Mouse (Mus musculus) MEL (cell line): ENCODE results near the gene Gab2. TPM values are rescaled to one million over a fixed set of nuclear protein-coding genes. Genes with fewer than 3 reads are reported as not detected.

Source experiments
- DNase-seq: peaks from one replicate; pipeline ENCODE4 v3.0.0; 2011; ENCODE audit warnings: low read depth, low spot score
- H3K27ac ChIP-seq: 2 replicates; pipeline ENCODE4 v1.5.1; 2012; ENCODE audit warnings: low read depth, mild to moderate bottlenecking, control low read depth, low read length, moderate library complexity; ENCODE audit not compliant: control insufficient read depth
- H3K27me3 ChIP-seq, 2 experiments: fragments of 150-350 bp in 1 of 2; sonication (generic) in 1 of 2; 2 replicates each; pipeline ENCODE4 v1.6.1; 2012; ENCODE audit warnings: low read length in 2 of 2, mild to moderate bottlenecking in 2 of 2, improper control_type of control experiment in 1 of 2, moderate library complexity in 1 of 2; ENCODE audit not compliant: insufficient read depth in 2 of 2, control insufficient read depth in 1 of 2
- H3K36me3 ChIP-seq, 2 experiments: 2 replicates each; pipeline ENCODE4 v1.6.1; 2012 to 2014; ENCODE audit warnings: low read length in 2 of 2, improper control_type of control experiment in 1 of 2, inconsistent platforms in 1 of 2, mild to moderate bottlenecking in 1 of 2; ENCODE audit not compliant: insufficient read depth in 2 of 2, control insufficient read depth in 1 of 2
- H3K4me1 ChIP-seq, 2 experiments: fragments of 150-350 bp in 1 of 2; sonication (generic) in 1 of 2; 2 replicates each; pipeline ENCODE4 v1.6.1; 2012; ENCODE audit warnings: low read length in 2 of 2, improper control_type of control experiment in 1 of 2, mild to moderate bottlenecking in 1 of 2; ENCODE audit not compliant: insufficient read depth in 2 of 2, control insufficient read depth in 1 of 2
- H3K4me3 ChIP-seq, 2 experiments: fragments of 150-350 bp in 1 of 2; sonication (generic) in 1 of 2; 2 replicates each; pipeline ENCODE4 v1.5.1; 2012; ENCODE audit warnings: low read depth in 2 of 2, low read length in 2 of 2, mild to moderate bottlenecking in 2 of 2, moderate library complexity in 2 of 2, control low read depth in 1 of 2, improper control_type of control experiment in 1 of 2; ENCODE audit not compliant: control insufficient read depth in 1 of 2, insufficient read depth in 1 of 2
- H3K79me2 ChIP-seq: 2 replicates; pipeline ENCODE4 v1.6.1; 2012; ENCODE audit warnings: mild to moderate bottlenecking, low read length, moderate library complexity; ENCODE audit not compliant: control insufficient read depth, poor library complexity, insufficient read depth
- H3K9ac ChIP-seq: 2 replicates; pipeline ENCODE4 v1.6.1; 2012; ENCODE audit warnings: low read depth, mild to moderate bottlenecking, control low read depth, low read length, moderate library complexity; ENCODE audit not compliant: control insufficient read depth, poor library complexity, severe bottlenecking
- H3K9me3 ChIP-seq: fragments of 150-350 bp; sonication (generic); replicated peaks from 2 replicates; pipeline ENCODE4 v1.6.1; 2012; ENCODE audit warnings: mild to moderate bottlenecking, low read length, improper control_type of control experiment, moderate library complexity; ENCODE audit not compliant: insufficient read depth
- CHD2 ChIP-seq: IDR thresholded peaks from 2 replicates; pipeline ENCODE4 v1.6.1; 2011; ENCODE audit warnings: low read length, improper control_type of control experiment
- CTCF ChIP-seq, 3 experiments: IDR thresholded peaks in 2 of 3; conservative IDR thresholded peaks in 1 of 3; 2 replicates each; pipeline ENCODE4 v1.5.1; 2011 to 2012; ENCODE audit warnings: low read length in 3 of 3, low read depth in 2 of 3, mild to moderate bottlenecking in 2 of 3, improper control_type of control experiment in 1 of 3, inconsistent platforms in 1 of 3, mixed read lengths in 1 of 3, moderate library complexity in 1 of 3; ENCODE audit not compliant: control insufficient read depth in 1 of 3, insufficient read depth in 1 of 3, poor library complexity in 1 of 3, severe bottlenecking in 1 of 3
- EP300 ChIP-seq, 2 experiments: IDR thresholded peaks; 2 replicates each; pipeline ENCODE4 v1.6.1; 2011; ENCODE audit warnings: improper control_type of control experiment in 2 of 2, low read length in 2 of 2, low read depth in 1 of 2, mild to moderate bottlenecking in 1 of 2
- GATA1 ChIP-seq: IDR thresholded peaks from 2 replicates; pipeline ENCODE4 v1.6.1; 2011; ENCODE audit warnings: low read depth, low read length, improper control_type of control experiment
- HCFC1 ChIP-seq: IDR thresholded peaks from 2 replicates; pipeline ENCODE4 v1.6.1; 2012; ENCODE audit warnings: low read depth, mild to moderate bottlenecking, inconsistent platforms, low read length, improper control_type of control experiment, moderate library complexity
- KAT2A ChIP-seq: conservative IDR thresholded peaks from 2 replicates; pipeline ENCODE4 v1.6.1; 2012; ENCODE audit warnings: low read depth, low read length, improper control_type of control experiment, inconsistent platforms
- MEF2A ChIP-seq: IDR thresholded peaks from 2 replicates; pipeline ENCODE4 v1.6.1; 2014; ENCODE audit warnings: low read depth, mild to moderate bottlenecking, inconsistent platforms, low read length, improper control_type of control experiment; ENCODE audit not compliant: poor library complexity, insufficient replicate concordance, severe bottlenecking; ENCODE audit errors: extremely low read depth
- MXI1 ChIP-seq: IDR thresholded peaks from 2 replicates; pipeline ENCODE4 v1.6.1; 2011; ENCODE audit warnings: mild to moderate bottlenecking, low read depth, low read length, improper control_type of control experiment
- MYB ChIP-seq: IDR thresholded peaks from 2 replicates; pipeline ENCODE4 v1.6.1; 2011; ENCODE audit warnings: mild to moderate bottlenecking, low read depth, low read length, improper control_type of control experiment
- MYC ChIP-seq: IDR thresholded peaks from 2 replicates; pipeline ENCODE4 v1.6.1; 2011; ENCODE audit warnings: low read depth, mild to moderate bottlenecking, low read length, improper control_type of control experiment, moderate library complexity
- RAD21 ChIP-seq: IDR thresholded peaks from 2 replicates; pipeline ENCODE4 v1.6.1; 2011; ENCODE audit warnings: mild to moderate bottlenecking, low read depth, low read length, improper control_type of control experiment
- SIN3A ChIP-seq: IDR thresholded peaks from 2 replicates; pipeline ENCODE4 v1.6.1; 2012; ENCODE audit warnings: low read length, improper control_type of control experiment, inconsistent platforms
- SMC3 ChIP-seq: IDR thresholded peaks from 2 replicates; pipeline ENCODE4 v1.6.1; 2011; ENCODE audit warnings: low read depth, low read length, improper control_type of control experiment
- TCF12 ChIP-seq: IDR thresholded peaks from 2 replicates; pipeline ENCODE4 v1.6.1; 2014; ENCODE audit warnings: low read depth, mild to moderate bottlenecking, inconsistent platforms, low read length, improper control_type of control experiment, moderate library complexity
- UBTF ChIP-seq: IDR thresholded peaks from 2 replicates; pipeline ENCODE4 v1.6.1; 2012; ENCODE audit warnings: low read depth, mild to moderate bottlenecking, inconsistent platforms, low read length, improper control_type of control experiment, moderate library complexity, borderline replicate concordance; ENCODE audit not compliant: insufficient read depth
- ZC3H11A ChIP-seq: IDR thresholded peaks from 2 replicates; pipeline ENCODE4 v1.6.1; 2012; ENCODE audit warnings: low read depth, mild to moderate bottlenecking, inconsistent platforms, low read length, improper control_type of control experiment
- ZNF384 ChIP-seq: IDR thresholded peaks from 2 replicates; pipeline ENCODE4 v1.6.1; 2012; ENCODE audit warnings: low read depth, mild to moderate bottlenecking, inconsistent platforms, low read length, improper control_type of control experiment
- polyA plus RNA-seq, 2 experiments: library from polyadenylated mRNA; stranded (reverse) in 1 of 2; unstranded in 1 of 2; fragments of >175 nt in 1 of 2; fragments of >200 nt in 1 of 2; gene quantifications; 2 replicates each; pipeline versions ENCODE4 v1.2.1 to v1.2.4; 2012; ENCODE audit warnings: low replicate concordance in 2 of 2, low read depth in 1 of 2; ENCODE audit not compliant: insufficient read length in 2 of 2, insufficient read depth in 1 of 2, missing spikeins in 1 of 2
- total RNA-seq: library from RNA; depleted of rRNA; stranded (reverse); fragments of 300-350 nt; gene quantifications from 2 replicates; pipeline ENCODE4 v1.2.3, GENCODE M21; 2012

Gab2 gene
- total and polyA plus RNA-seq, 3 experiments, result 5.0 to 11.5 TPM; not detected in 1

GRCm38 (mm10) chr7:97297466-97297865 lies 216.1 kb downstream of the Gab2 start:
- Histone ChIP-seq H3K27ac (no peak overlapping the region), H3K27me3 (no peaks in the 10 kb centered on the region), H3K36me3 (peaks cover 4 to 10% of the 10 kb centered on the region in 2 experiments; a peak in 3 of 4 replicates), H3K79me2 (no peaks in the 10 kb centered on the region), H3K9ac (no peak overlapping the region), H3K4me3 (no peak overlapping the region), H3K9me3 (no peaks in the 10 kb centered on the region), H3K4me1 (peaks cover 5 to 14% of the 10 kb centered on the region in 2 experiments)
- TF ChIP-seq MXI1 (no peak), ZC3H11A (peak; percentile 96), CTCF (IDR thresholded peaks at IDR 0.05 in 2 of 3, conservative IDR thresholded peaks at IDR 0.05 in 1 of 3; ENCODE audit: control insufficient read depth in 1 of 3, insufficient read depth in 1 of 3, low read depth in 2 of 3, low read length in 3 of 3, poor library complexity in 1 of 3, severe bottlenecking in 1 of 3) (peak; percentile 45 to 92 (median 91)), UBTF (no peak), SMC3 (peak; percentile 96), RAD21 (peak; percentile 95), SIN3A (no peak)
- DNase-seq, result peak; percentile 79

DNA sequence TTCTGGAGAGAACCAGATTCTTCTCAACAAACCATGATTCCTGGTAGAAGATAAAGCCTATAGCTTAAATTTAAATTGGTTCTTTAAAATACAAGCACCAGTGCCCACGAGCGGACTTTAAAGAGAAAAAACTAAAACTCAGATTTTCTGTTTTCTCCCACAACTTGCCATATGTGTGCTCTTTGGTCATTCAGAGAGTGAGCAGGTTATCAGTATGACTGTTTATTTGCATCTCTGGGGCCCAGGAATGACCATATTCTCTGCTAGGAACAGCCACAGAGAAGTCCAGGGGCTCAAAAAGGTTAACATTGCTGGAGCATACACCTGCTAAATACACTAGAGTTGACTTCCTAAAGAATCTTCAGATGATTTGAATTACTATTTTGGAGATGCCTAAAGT lies 216.9 kb downstream of the Gab2 start:
- Histone ChIP-seq H3K27me3 (no peaks in the 10 kb centered on the region), H3K4me1 (peaks cover 5 to 14% of the 10 kb centered on the region in 2 experiments), H3K9ac (no peak overlapping the region), H3K4me3 (no peak overlapping the region), H3K36me3 (peaks cover 6 to 10% of the 10 kb centered on the region in 2 experiments), H3K79me2 (no peaks in the 10 kb centered on the region), H3K9me3 (no peaks in the 10 kb centered on the region), H3K27ac (no peak overlapping the region)
- DNase-seq, result no peak
- no peak for TF ChIP-seq GATA1
- no peak for TF ChIP-seq SMC3
- no peak for TF ChIP-seq SIN3A
- TF ChIP-seq EP300 (IDR thresholded peaks at IDR 0.05; ENCODE audit: low read depth in 1 of 2, low read length in 2 of 2), result no peak
- TF ChIP-seq MXI1, result no peak
- no peak for TF ChIP-seq ZNF384
- TF ChIP-seq MYC, result no peak
- TF ChIP-seq CTCF (IDR thresholded peaks at IDR 0.05 in 2 of 3, conservative IDR thresholded peaks at IDR 0.05 in 1 of 3; ENCODE audit: control insufficient read depth in 1 of 3, insufficient read depth in 1 of 3, low read depth in 2 of 3, low read length in 3 of 3, poor library complexity in 1 of 3, severe bottlenecking in 1 of 3), result no peak
- TF ChIP-seq KAT2A, result no peak
- no peak for TF ChIP-seq HCFC1
- no peak for TF ChIP-seq TCF12
- TF ChIP-seq MEF2A, result no peak
- no peak for TF ChIP-seq CHD2
- no peak for TF ChIP-seq MYB
